ENCODE assay signal across 9 mouse cellular contexts in the genomic region with DNA sequence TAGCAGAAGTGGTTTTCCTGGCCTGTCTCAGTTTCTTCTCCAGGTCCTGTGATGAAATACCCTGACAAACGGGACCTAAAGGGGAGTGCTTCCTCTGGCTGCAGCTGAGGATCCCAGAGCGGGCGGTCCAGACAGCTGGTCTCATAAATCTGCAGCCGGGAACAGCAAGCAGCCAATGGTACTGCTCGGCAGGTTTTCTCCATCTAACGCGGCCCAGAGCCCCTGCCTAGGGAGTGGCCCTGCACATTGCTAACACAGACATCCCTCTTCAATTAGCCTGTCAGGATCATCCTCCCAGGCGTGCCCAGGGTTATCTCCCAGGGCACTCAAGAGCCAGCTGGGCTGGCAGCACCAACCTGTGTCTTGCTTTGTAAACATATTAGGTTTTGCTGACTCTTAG. TPM values are rescaled to one million over a fixed set of nuclear protein-coding genes. Genes with fewer than 3 reads are reported as not detected.
DNase-seq lines count a peak whose midpoint lies in the region; ATAC-seq lines count a peak whose summit lies in the region.
"Had no signal": no experiment of that assay in that cellular context is flagged by ENCODE, and none has a peak within 500 bp of the region (broad histone marks: within the 10 kb centered on the region; RNA-seq: fewer than 3 reads in every experiment).

No protein-coding gene starts in this region.

- peak; percentile 14 for DNase-seq in gastrocnemius, postnatal 10 days
- no peak for DNase-seq in gastrocnemius, postnatal 25 days
- peak; percentile 88 for DNase-seq in MN1 (ENCODE audit: low spot score)
- peak; percentile 34 for DNase-seq in hindbrain, embryonic 10.5 days (ENCODE audit: low spot score)
- no peak for DNase-seq in layer of hippocampus, adult 11-12 months (ENCODE audit: low spot score)
- DNase-seq in thymus, postnatal 0 days (ENCODE audit: low spot score) = no peak
- no peak for DNase-seq in left cerebral cortex, adult 18-20 months (ENCODE audit: low spot score in 2 of 2)

- H3K27me3 ChIP-seq in hindbrain, embryonic 10.5 days (ENCODE audit: insufficient read depth, poor library complexity, severe bottlenecking) = no peaks in the 10 kb centered on the region
- H3K27me3 ChIP-seq in midbrain, embryonic 12.5 days = no peaks in the 10 kb centered on the region

- H3K9ac ChIP-seq in midbrain, embryonic 12.5 days (replicated peaks) = no peak overlapping the region
- H3K9ac ChIP-seq: liver, embryonic 14.5 days had no signal

- H3K4me2 ChIP-seq in midbrain, embryonic 12.5 days (replicated peaks) = no peak overlapping the region

- H3K9me3 ChIP-seq in hindbrain, embryonic 10.5 days = no peaks in the 10 kb centered on the region
- H3K9me3 ChIP-seq in midbrain, embryonic 12.5 days = no peaks in the 10 kb centered on the region

- peak; percentile 47; the same call in 1 of the 2 replicates for ATAC-seq in midbrain, embryonic 12.5 days (ENCODE audit: low FRiP score, low read depth)

- peaks cover 5% of the 10 kb centered on the region; the same call in 1 of the 2 replicates for H3K36me3 ChIP-seq in hindbrain, embryonic 10.5 days
- no peaks in the 10 kb centered on the region for H3K36me3 ChIP-seq in midbrain, embryonic 12.5 days

- peak overlapping the region; percentile 23; the same call in 1 of the 2 replicates for H3K27ac ChIP-seq in hindbrain, embryonic 10.5 days
- peak overlapping the region; percentile 64 for H3K27ac ChIP-seq in midbrain, embryonic 12.5 days (replicated peaks)
- H3K27ac ChIP-seq: liver, embryonic 14.5 days had no signal

- H3K4me3 ChIP-seq in hindbrain, embryonic 10.5 days = no peak overlapping the region
- H3K4me3 ChIP-seq in midbrain, embryonic 12.5 days = no peak overlapping the region

- peaks cover 5% of the 10 kb centered on the region for H3K4me1 ChIP-seq in hindbrain, embryonic 10.5 days (replicated peaks)
- H3K4me1 ChIP-seq in midbrain, embryonic 12.5 days = peaks cover 4% of the 10 kb centered on the region; the same call in 1 of the 2 replicates

- WGBS in hindbrain, embryonic 10.5 days = 40% methylated on average over 8 of the region's 8 CpGs
- WGBS in midbrain, embryonic 12.5 days = 37% methylated on average over 8 of the region's 8 CpGs

RNA-seq across cellular contexts. Expression of gene Trub1, which starts 38.3 kb away (rescaled TPM):
- 10 to 100 TPM in 1 of 2 experiments, 1 to 10 TPM in 1; 8.0 to 10.8 TPM for total RNA-seq in gastrocnemius, postnatal 10 days (2021)
- total RNA-seq in gastrocnemius, postnatal 25 days (2021) = 1 to 10 TPM; 5.8 to 6.9 TPM
- polyA plus RNA-seq in hindbrain, embryonic 10.5 days (2016; fragmentation: Nextera tagmentation; extraction: Ambion mirVana) = 19.3 and 21.2 TPM in 2 replicates
- polyA plus RNA-seq in midbrain, embryonic 12.5 days (2016; fragmentation: Nextera tagmentation; extraction: Ambion mirVana) = 14.4 and 21.3 TPM in 2 replicates
- 16.4 and 18.3 TPM in 2 replicates for polyA plus RNA-seq in thymus, postnatal 0 days (2015; fragmentation: Nextera tagmentation; extraction: Ambion mirVana)
- 10 to 100 TPM; 18.5 to 18.8 TPM for total RNA-seq in left cerebral cortex, adult 18-20 months (2021)

Comparison
In these comparisons a context has a peak if more than half of its experiments do, and no peak if none do; other contexts are left out.
1. DNase-seq: peak in gastrocnemius, postnatal 10 days (single experiment), MN1 (single experiment) and hindbrain, embryonic 10.5 days (single experiment); none in gastrocnemius, postnatal 25 days (single experiment), layer of hippocampus, adult 11-12 months (single experiment), thymus, postnatal 0 days (single experiment) and left cerebral cortex, adult 18-20 months (0 of 2).